Mouse (Mus musculus) forebrain, postnatal 0 days (tissue): ENCODE results near the gene Syne4. TPM values are rescaled to one million over a fixed set of nuclear protein-coding genes. Genes with fewer than 3 reads are reported as not detected.
A peak's percentile ranks its signal among the peaks of the same experiment; 100 is the strongest.

Experiments used
- ATAC-seq: fragments of 200-750 bp; cut with Nextera tagmentation; 2 replicates; pipeline ENCODE4 v1.8.0; 2017; ENCODE audit warnings: mild to moderate bottlenecking, moderate library complexity
- DNase-seq: peaks from one replicate; pipeline ENCODE4 v3.0.0-alpha.2; 2015
- H3K27ac ChIP-seq: fragments of 300-500 bp; sonication (generic); 2 replicates; pipeline ENCODE4 v1.5.1; 2014; ENCODE audit warnings: low read depth, mild to moderate bottlenecking, antibody characterized with exemption, low read length, moderate library complexity, mixed read lengths
- H3K27me3 ChIP-seq: fragments of 300-500 bp; sonication (generic); 2 replicates; pipeline ENCODE4 v1.6.1; 2014; ENCODE audit warnings: mild to moderate bottlenecking, low read length, mixed read lengths; ENCODE audit not compliant: insufficient read depth
- H3K36me3 ChIP-seq: fragments of 300-500 bp; sonication (generic); 2 replicates; pipeline ENCODE4 v1.6.1; 2014; ENCODE audit warnings: mild to moderate bottlenecking, moderate library complexity; ENCODE audit not compliant: insufficient read depth
- H3K4me1 ChIP-seq: fragments of 300-500 bp; sonication (generic); 2 replicates; pipeline ENCODE4 v1.6.1; 2014; ENCODE audit warnings: antibody characterized with exemption; ENCODE audit not compliant: insufficient read depth
- H3K4me2 ChIP-seq: fragments of 300-500 bp; sonication (generic); 2 replicates; pipeline ENCODE4 v1.6.1; 2014; ENCODE audit warnings: low read depth, mild to moderate bottlenecking, moderate library complexity
- H3K4me3 ChIP-seq: fragments of 300-500 bp; sonication (generic); 2 replicates; pipeline ENCODE4 v1.5.1; 2014; ENCODE audit warnings: low read depth, low read length, mixed read lengths
- H3K9ac ChIP-seq: fragments of 300-500 bp; sonication (generic); 2 replicates; pipeline ENCODE4 v1.6.1; 2014; ENCODE audit warnings: mild to moderate bottlenecking
- H3K9me3 ChIP-seq: fragments of 300-500 bp; sonication (generic); 2 replicates; pipeline ENCODE4 v1.6.1; 2016; ENCODE audit warnings: low read length
- CTCF ChIP-seq: sonication (generic); IDR thresholded peaks from 2 replicates; pipeline ENCODE4 v1.5.1; 2016; ENCODE audit warnings: antibody characterized with exemption, control low read depth, low read depth
- WGBS: fragments of 180-500 bp; shearing (Covaris S2); extraction: QIAGEN DNeasy Blood & Tissue Kit; methylation state at CpG from one replicate; pipeline ENCODE4 v1.1.7; 2014; 5-methylcytosine and 5-hydroxymethylcytosine counted together
- polyA plus RNA-seq: library from polyadenylated mRNA; unstranded; fragments of >200 nt; fragmentation: Nextera tagmentation; extraction: Ambion mirVana; gene quantifications from 2 replicates; pipeline ENCODE4 v1.2.1, GENCODE M21; 2015
- total RNA-seq: library from RNA; depleted of rRNA; stranded (reverse); fragments of >200 nt; gene quantifications from 2 replicates; pipeline ENCODE4 v1.2.3, GENCODE M21; 2014; rRNA removed

The Syne4 gene
- total and polyA plus RNA-seq, 2 experiments from 2014 or later, result 4.5 to 5.2 TPM

- peaks cover 15% of the 10 kb centered on the region for H3K4me1 ChIP-seq
- no peak overlapping the region for H3K9ac ChIP-seq
- no peak overlapping the region for H3K4me3 ChIP-seq
- no peaks in the 10 kb centered on the region for H3K27me3 ChIP-seq
- ATAC-seq (no peak), DNase-seq (no peak)
- H3K36me3 ChIP-seq, result peaks cover 34% of the 10 kb centered on the region
- no peak for TF ChIP-seq CTCF
- 80% methylated on average over 7 of the region's 7 CpGs for WGBS
- no peaks in the 10 kb centered on the region for H3K9me3 ChIP-seq
- H3K27ac ChIP-seq, result no peak overlapping the region
- no peak overlapping the region for H3K4me2 ChIP-seq
These were observed 44.0 kb downstream of the Syne4 start for GRCm38 (mm10) chr7:30358378-30359186.

GRCm38 (mm10) chr7:30359276-30359865 lies 44.8 kb downstream of the Syne4 start:
- DNase-seq (no peak), ATAC-seq (no peak)
- Histone ChIP-seq H3K27me3 (no peaks in the 10 kb centered on the region), H3K4me1 (peaks cover 19% of the 10 kb centered on the region), H3K36me3 (peaks cover 29% of the 10 kb centered on the region), H3K4me3 (no peak overlapping the region), H3K9ac (no peak overlapping the region), H3K27ac (no peak overlapping the region), H3K9me3 (no peaks in the 10 kb centered on the region), H3K4me2 (no peak overlapping the region)
- no peak for TF ChIP-seq CTCF
- 90% methylated on average over 31 of the region's 31 CpGs for WGBS

GRCm38 (mm10) chr7:30360028-30360427 lies 45.4 kb downstream of the Syne4 start:
- peaks cover 19% of the 10 kb centered on the region for H3K4me1 ChIP-seq
- no peak overlapping the region for H3K9ac ChIP-seq
- H3K4me3 ChIP-seq, result no peak overlapping the region
- DNase-seq (no peak), ATAC-seq (no peak)
- no peak overlapping the region for H3K27ac ChIP-seq
- peaks cover 22% of the 10 kb centered on the region for H3K36me3 ChIP-seq
- TF ChIP-seq CTCF, result no peak
- WGBS, result 93% methylated on average over 17 of the region's 17 CpGs
- H3K4me2 ChIP-seq, result no peak overlapping the region
- H3K9me3 ChIP-seq, result no peaks in the 10 kb centered on the region
- no peaks in the 10 kb centered on the region for H3K27me3 ChIP-seq

GRCm38 (mm10) chr7:30362652-30363343 lies 48.2 kb downstream of the Syne4 start, which contains the start of gene Lrfn3:
Lrfn3 (minus strand) TSS chr7:30362772.
- ATAC-seq, result peak; percentile 88
- no peaks in the 10 kb centered on the region for H3K9me3 ChIP-seq
- 2% methylated on average over 39 of the region's 55 CpGs for WGBS
- peak within 1 kb of the TSS; percentile 80 for H3K4me2 ChIP-seq
- H3K27me3 ChIP-seq, result no peaks in the 10 kb centered on the region
- peak within 1 kb of the TSS; percentile 84 for H3K9ac ChIP-seq
- peaks cover 19% of the 10 kb centered on the region for H3K4me1 ChIP-seq
- no peak for TF ChIP-seq CTCF
- DNase-seq, result peak; percentile 95
- H3K4me3 ChIP-seq, result peak within 1 kb of the TSS; percentile 72
- peaks cover 12% of the 10 kb centered on the region; the same call in 1 of the 2 replicates for H3K36me3 ChIP-seq
- peak within 1 kb of the TSS; percentile 66 for H3K27ac ChIP-seq

- H3K9ac ChIP-seq, result peak overlapping the region; percentile 84
- peak overlapping the region; percentile 66 for H3K27ac ChIP-seq
- TF ChIP-seq CTCF, result no peak
- no peaks in the 10 kb centered on the region for H3K9me3 ChIP-seq
- H3K4me1 ChIP-seq, result peaks cover 19% of the 10 kb centered on the region
- peak overlapping the region; percentile 80 for H3K4me2 ChIP-seq
- ATAC-seq, result peak; percentile 28
- H3K4me3 ChIP-seq, result peak overlapping the region; percentile 72
- 54% methylated on average over 6 of the region's 6 CpGs for WGBS
- no peaks in the 10 kb centered on the region for H3K27me3 ChIP-seq
- peaks cover 12% of the 10 kb centered on the region; the same call in 1 of the 2 replicates for H3K36me3 ChIP-seq
- DNase-seq, result no peak
These were observed 48.7 kb downstream of the Syne4 start for GRCm38 (mm10) chr7:30363344-30363738.

- Histone ChIP-seq H3K36me3 (no peaks in the 10 kb centered on the region), H3K9me3 (no peaks in the 10 kb centered on the region), H3K4me2 (no peak overlapping the region), H3K4me1 (peaks cover 8% of the 10 kb centered on the region), H3K27me3 (no peaks in the 10 kb centered on the region), H3K9ac (no peak overlapping the region), H3K27ac (no peak overlapping the region), H3K4me3 (no peak overlapping the region)
- DNase-seq, result no peak
- 75% methylated on average over 2 of the region's 2 CpGs for WGBS
- TF ChIP-seq CTCF, result no peak
- ATAC-seq, result no peak
These were observed 52.9 kb downstream of the Syne4 start for GRCm38 (mm10) chr7:30367466-30367865.

Other genes starting within 250 kb of the Syne4 start
Only the 30 nearest of the 32 such genes appear.
- 8.0 and 11.0 TPM in 2 replicates for gene Zfp82, start 241.9 kb upstream of the Syne4 start, total RNA-seq
- 5.9 and 7.3 TPM in 2 replicates for gene Zfp82, start 241.9 kb upstream of the Syne4 start, polyA plus RNA-seq
- gene Gm26920, start 224.4 kb upstream of the Syne4 start, total RNA-seq, result 1.0 TPM in 1 of 2 replicates, not detected in the other
- gene Gm26920, start 224.4 kb upstream of the Syne4 start, polyA plus RNA-seq, result 0.38 and 1.1 TPM in 2 replicates
- gene Zfp566, start 224.3 kb upstream of the Syne4 start, total RNA-seq, result 3.6 and 5.0 TPM in 2 replicates
- 15.6 and 19.6 TPM in 2 replicates for gene Zfp566, start 224.3 kb upstream of the Syne4 start, polyA plus RNA-seq
- gene Zfp260, start 220.0 kb upstream of the Syne4 start, total RNA-seq, result 69.8 and 81.0 TPM in 2 replicates
- 51.2 and 55.5 TPM in 2 replicates for gene Zfp260, start 220.0 kb upstream of the Syne4 start, polyA plus RNA-seq
- 12.3 and 25.3 TPM in 2 replicates for gene Zfp382, start 192.9 kb upstream of the Syne4 start, total RNA-seq
- gene Zfp382, start 192.9 kb upstream of the Syne4 start, polyA plus RNA-seq, result 7.8 and 15.5 TPM in 2 replicates
- gene Zfp146, start 145.1 kb upstream of the Syne4 start, total RNA-seq, result 72.9 and 87.3 TPM in 2 replicates
- 6.6 and 8.7 TPM in 2 replicates for gene Zfp146, start 145.1 kb upstream of the Syne4 start, polyA plus RNA-seq
- 1.4 and 1.9 TPM in 2 replicates for gene Cox7a1, start 130.7 kb upstream of the Syne4 start, total RNA-seq
- 4.3 and 4.9 TPM in 2 replicates for gene Cox7a1, start 130.7 kb upstream of the Syne4 start, polyA plus RNA-seq
- gene Capns1, start 116.0 kb upstream of the Syne4 start, total RNA-seq, result 162 and 176 TPM in 2 replicates
- gene Capns1, start 116.0 kb upstream of the Syne4 start, polyA plus RNA-seq, result 59.3 and 65.9 TPM in 2 replicates
- 71.0 and 80.9 TPM in 2 replicates for gene Polr2i, start 82.9 kb upstream of the Syne4 start, total RNA-seq
- gene Polr2i, start 82.9 kb upstream of the Syne4 start, polyA plus RNA-seq, result 186 and 247 TPM in 2 replicates
- gene Tbcb, start 82.5 kb upstream of the Syne4 start, total RNA-seq, result 151 and 204 TPM in 2 replicates
- gene Tbcb, start 82.5 kb upstream of the Syne4 start, polyA plus RNA-seq, result 475 and 558 TPM in 2 replicates
- gene Ovol3, start 79.1 kb upstream of the Syne4 start, total RNA-seq, result not detected in 2 replicates
- gene Ovol3, start 79.1 kb upstream of the Syne4 start, polyA plus RNA-seq, result not detected in 2 replicates
- gene Thap8, start 34.7 kb upstream of the Syne4 start, total RNA-seq, result 0.52 TPM in 1 of 2 replicates, not detected in the other
- 0.45 TPM in 2 replicates for gene Thap8, start 34.7 kb upstream of the Syne4 start, polyA plus RNA-seq
- 2.0 and 3.2 TPM in 2 replicates for gene Wdr62, start 34.4 kb upstream of the Syne4 start, total RNA-seq
- gene Wdr62, start 34.4 kb upstream of the Syne4 start, polyA plus RNA-seq, result 2.7 and 2.9 TPM in 2 replicates
- 105 and 108 TPM in 2 replicates for gene Clip3, start 23.1 kb upstream of the Syne4 start, total RNA-seq
- 178 and 186 TPM in 2 replicates for gene Clip3, start 23.1 kb upstream of the Syne4 start, polyA plus RNA-seq
- gene Alkbh6, start 6.1 kb upstream of the Syne4 start, total RNA-seq, result 70.5 and 74.1 TPM in 2 replicates
- 117 and 127 TPM in 2 replicates for gene Alkbh6, start 6.1 kb upstream of the Syne4 start, polyA plus RNA-seq
- gene E130208F15Rik, start 6.9 kb downstream of the Syne4 start, total RNA-seq, result 0.52 TPM in 1 of 2 replicates, not detected in the other
- gene E130208F15Rik, start 6.9 kb downstream of the Syne4 start, polyA plus RNA-seq, result 0.31 TPM in 1 of 2 replicates, not detected in the other
- gene Sdhaf1, start 9.1 kb downstream of the Syne4 start, total RNA-seq, result 9.8 and 14.6 TPM in 2 replicates
- gene Sdhaf1, start 9.1 kb downstream of the Syne4 start, polyA plus RNA-seq, result 18.4 and 20.7 TPM in 2 replicates
- 25.2 and 28.0 TPM in 2 replicates for gene Lrfn3, start 48.0 kb downstream of the Syne4 start, total RNA-seq
- 16.4 and 20.3 TPM in 2 replicates for gene Lrfn3, start 48.0 kb downstream of the Syne4 start, polyA plus RNA-seq
- 14.5 and 25.6 TPM in 2 replicates for gene Tyrobp, start 99.0 kb downstream of the Syne4 start, total RNA-seq
- 44.2 and 52.5 TPM in 2 replicates for gene Tyrobp, start 99.0 kb downstream of the Syne4 start, polyA plus RNA-seq
- gene Hcst, start 105.0 kb downstream of the Syne4 start, total RNA-seq, result 1.1 TPM in 1 of 2 replicates, not detected in the other
- gene Hcst, start 105.0 kb downstream of the Syne4 start, polyA plus RNA-seq, result 0.41 and 0.87 TPM in 2 replicates
- 1.6 and 3.4 TPM in 2 replicates for gene Nfkbid, start 106.9 kb downstream of the Syne4 start, total RNA-seq
- 1.1 and 1.7 TPM in 2 replicates for gene Nfkbid, start 106.9 kb downstream of the Syne4 start, polyA plus RNA-seq
- gene Aplp1, start 130.7 kb downstream of the Syne4 start, total RNA-seq, result 705 and 834 TPM in 2 replicates
- 863 and 867 TPM in 2 replicates for gene Aplp1, start 130.7 kb downstream of the Syne4 start, polyA plus RNA-seq
- 0.46 and 2.1 TPM in 2 replicates for gene Kirrel2, start 142.9 kb downstream of the Syne4 start, total RNA-seq
- 0.07 and 0.11 TPM in 2 replicates for gene Kirrel2, start 142.9 kb downstream of the Syne4 start, polyA plus RNA-seq
- gene Nphs1, start 143.5 kb downstream of the Syne4 start, total RNA-seq, result 0.08 TPM in 1 of 2 replicates, not detected in the other
- gene Nphs1, start 143.5 kb downstream of the Syne4 start, polyA plus RNA-seq, result 0.06 and 0.09 TPM in 2 replicates
- gene Prodh2, start 178.8 kb downstream of the Syne4 start, total RNA-seq, result not detected in 2 replicates
- gene Prodh2, start 178.8 kb downstream of the Syne4 start, polyA plus RNA-seq, result not detected in 2 replicates
- gene Arhgap33, start 220.3 kb downstream of the Syne4 start, total RNA-seq, result 52.4 and 58.5 TPM in 2 replicates
- 128 and 145 TPM in 2 replicates for gene Arhgap33, start 220.3 kb downstream of the Syne4 start, polyA plus RNA-seq
- gene Hspb6, start 237.4 kb downstream of the Syne4 start, total RNA-seq, result 2.9 and 4.1 TPM in 2 replicates
- gene Hspb6, start 237.4 kb downstream of the Syne4 start, polyA plus RNA-seq, result 12.7 and 14.0 TPM in 2 replicates
- gene Proser3, start 237.5 kb downstream of the Syne4 start, total RNA-seq, result 9.0 and 14.8 TPM in 2 replicates
- 2.2 and 3.8 TPM in 2 replicates for gene Proser3, start 237.5 kb downstream of the Syne4 start, polyA plus RNA-seq
- 16.0 and 19.2 TPM in 2 replicates for gene Lin37, start 245.0 kb downstream of the Syne4 start, total RNA-seq
- gene Lin37, start 245.0 kb downstream of the Syne4 start, polyA plus RNA-seq, result 49.5 and 53.0 TPM in 2 replicates
- 48.8 and 74.3 TPM in 2 replicates for gene U2af1l4, start 248.5 kb downstream of the Syne4 start, total RNA-seq
- gene U2af1l4, start 248.5 kb downstream of the Syne4 start, polyA plus RNA-seq, result 117 and 129 TPM in 2 replicates